Mouse (Mus musculus): ENCODE measurements around the gene H2-M10.3.
"Not testable (repeated sequence)": the region's sequence is repeated elsewhere in the genome, so short reads cannot be mapped to it uniquely, and the experiment has no call there.

Gene H2-M10.3

GRCm38 (mm10) chr17:36368317-36368716 lies at the start of gene H2-M10.3:
TSS of gene H2-M10.3 (minus strand) at chr17:36368417.
- not testable (repeated sequence) for DNase-seq (ENCODE audit: low spot score in 2 of 2)

- no peak for DNase-seq (ENCODE audit: low spot score in 2 of 2)
Observed at GRCm38 (mm10) chr17:36417416-36417815, 49.2 kb upstream of the H2-M10.3 start.

- DNase-seq (ENCODE audit: low spot score in 2 of 2): no peak
Observed at GRCm38 (mm10) chr17:36415407-36415806, 47.2 kb upstream of the H2-M10.3 start.

GRCm38 (mm10) chr17:36414361-36414760 lies 46.1 kb upstream of the H2-M10.3 start:
- DNase-seq (ENCODE audit: low spot score in 2 of 2): no peak

- DNase-seq (ENCODE audit: low spot score in 2 of 2): no peak
Observed at GRCm38 (mm10) chr17:36389907-36390306, 21.7 kb upstream of the H2-M10.3 start.

- not testable (repeated sequence) for DNase-seq (ENCODE audit: low spot score in 2 of 2)
Observed at GRCm38 (mm10) chr17:36362404-36362803, 5.8 kb downstream of the H2-M10.3 start.

GRCm38 (mm10) chr17:36357512-36357911 lies 10.7 kb downstream of the H2-M10.3 start:
- DNase-seq (ENCODE audit: low spot score in 2 of 2): peak; percentile 37 to 55

- no peak for DNase-seq (ENCODE audit: low spot score in 2 of 2)
Observed at GRCm38 (mm10) chr17:36355763-36356162, 12.5 kb downstream of the H2-M10.3 start.

GRCm38 (mm10) chr17:36355343-36355742 lies 12.9 kb downstream of the H2-M10.3 start:
- peak; percentile 41 to 42 for DNase-seq (ENCODE audit: low spot score in 2 of 2)

- DNase-seq (ENCODE audit: low spot score in 2 of 2): no peak
Observed at GRCm38 (mm10) chr17:36326055-36326454, 42.2 kb downstream of the H2-M10.3 start, which contains the start of gene H2-M10.1. TSS of gene H2-M10.1 (minus strand) at chr17:36326155.

- DNase-seq (ENCODE audit: low spot score in 2 of 2): no peak
Observed at GRCm38 (mm10) chr17:36315689-36316253, 52.4 kb downstream of the H2-M10.3 start.

GRCm38 (mm10) chr17:36315041-36315688 lies 53.1 kb downstream of the H2-M10.3 start:
- peak; percentile 60 to 68 for DNase-seq (ENCODE audit: low spot score in 2 of 2)
